Mouse (Mus musculus) 416B (cell line): Measurements from ENCODE around the gene Nfib.

Experiments used
- DNase-seq: peaks from one replicate; pipeline ENCODE4 v3.0.0; 2011; ENCODE audit warnings: low read depth

Nfib gene

GRCm38 (mm10) chr4:82497671-82498631, 207.6 kb downstream of the Nfib start:
- DNase-seq: no peak

GRCm38 (mm10) chr4:82497141-82497566, 208.4 kb downstream of the Nfib start:
- no peak for DNase-seq

GRCm38 (mm10) chr4:82496383-82496782, 209.2 kb downstream of the Nfib start:
- no peak for DNase-seq

- DNase-seq: no peak
Observed at GRCm38 (mm10) chr4:82495605-82496004, 209.9 kb downstream of the Nfib start.

GRCm38 (mm10) chr4:82494829-82495228, 210.7 kb downstream of the Nfib start:
- DNase-seq: no peak

GRCm38 (mm10) chr4:82494424-82494823, 211.1 kb downstream of the Nfib start:
- no peak for DNase-seq

GRCm38 (mm10) chr4:82493865-82494264, 211.7 kb downstream of the Nfib start:
- no peak for DNase-seq

- DNase-seq: no peak
Observed at GRCm38 (mm10) chr4:82493363-82493762, 212.2 kb downstream of the Nfib start.

GRCm38 (mm10) chr4:82492737-82493136, 212.8 kb downstream of the Nfib start:
- no peak for DNase-seq

- DNase-seq: no peak
Observed at GRCm38 (mm10) chr4:82489939-82490338, 215.6 kb downstream of the Nfib start.

- no peak for DNase-seq
Observed at GRCm38 (mm10) chr4:82485910-82486309, 219.6 kb downstream of the Nfib start.

GRCm38 (mm10) chr4:82483871-82484270, 221.7 kb downstream of the Nfib start:
- DNase-seq: no peak

- DNase-seq: no peak
Observed at GRCm38 (mm10) chr4:82483298-82483697, 222.3 kb downstream of the Nfib start.

GRCm38 (mm10) chr4:82480635-82481034, 224.9 kb downstream of the Nfib start:
- no peak for DNase-seq

GRCm38 (mm10) chr4:82479394-82479793, 226.2 kb downstream of the Nfib start:
- DNase-seq: no peak

- no peak for DNase-seq
Observed at GRCm38 (mm10) chr4:82477742-82478141, 227.8 kb downstream of the Nfib start.

GRCm38 (mm10) chr4:82476411-82476810, 229.1 kb downstream of the Nfib start:
- no peak for DNase-seq

GRCm38 (mm10) chr4:82474334-82474733, 231.2 kb downstream of the Nfib start:
- DNase-seq: no peak

GRCm38 (mm10) chr4:82470938-82471320, 234.6 kb downstream of the Nfib start:
- DNase-seq: no peak

- DNase-seq: no peak
Observed at GRCm38 (mm10) chr4:82470212-82470937, 235.2 kb downstream of the Nfib start.

- DNase-seq: no peak
Observed at GRCm38 (mm10) chr4:82468944-82469343, 236.6 kb downstream of the Nfib start.

GRCm38 (mm10) chr4:82466717-82467116, 238.8 kb downstream of the Nfib start:
- DNase-seq: peak; percentile 9

- no peak for DNase-seq
Observed at GRCm38 (mm10) chr4:82466144-82466543, 239.4 kb downstream of the Nfib start.
